Mouse (Mus musculus): ENCODE measurements around the gene Akap12.

Gene Akap12

GRCm38 (mm10) chr10:4405511-4405910 lies 139.3 kb downstream of the Akap12 start:
- no peak for DNase-seq (ENCODE audit: low spot score)

GRCm38 (mm10) chr10:4407191-4407590 lies 141.0 kb downstream of the Akap12 start:
- DNase-seq (ENCODE audit: low spot score) = no peak

Measured in testis, postnatal 10 days (tissue).